Mouse (Mus musculus): ENCODE results near the gene Cyba.

GRCm38 (mm10) chr8:122473911-122474421 lies 41.2 kb upstream of the Cyba start:
- TF ChIP-seq CTCF (conservative IDR thresholded peaks at IDR 0.05; ENCODE audit: low read length): no peak
- TF ChIP-seq POU5F1 (IDR thresholded peaks at IDR 0.05; ENCODE audit: borderline replicate concordance, low read length): no peak
